Mouse (Mus musculus) kidney, postnatal 14 days (tissue): ENCODE measurements at regions not wholly inside any gene's neighbourhood (a gene's known extent, or its start where the extent isn't known, plus 50 kb on each side); places are given as distances from the start of the nearest gene placed in this dataset.

Source experiments
- DNase-seq: peaks from one replicate; pipeline ENCODE4 v3.0.0; 2022; ENCODE audit warnings: mixed read lengths

DNA sequence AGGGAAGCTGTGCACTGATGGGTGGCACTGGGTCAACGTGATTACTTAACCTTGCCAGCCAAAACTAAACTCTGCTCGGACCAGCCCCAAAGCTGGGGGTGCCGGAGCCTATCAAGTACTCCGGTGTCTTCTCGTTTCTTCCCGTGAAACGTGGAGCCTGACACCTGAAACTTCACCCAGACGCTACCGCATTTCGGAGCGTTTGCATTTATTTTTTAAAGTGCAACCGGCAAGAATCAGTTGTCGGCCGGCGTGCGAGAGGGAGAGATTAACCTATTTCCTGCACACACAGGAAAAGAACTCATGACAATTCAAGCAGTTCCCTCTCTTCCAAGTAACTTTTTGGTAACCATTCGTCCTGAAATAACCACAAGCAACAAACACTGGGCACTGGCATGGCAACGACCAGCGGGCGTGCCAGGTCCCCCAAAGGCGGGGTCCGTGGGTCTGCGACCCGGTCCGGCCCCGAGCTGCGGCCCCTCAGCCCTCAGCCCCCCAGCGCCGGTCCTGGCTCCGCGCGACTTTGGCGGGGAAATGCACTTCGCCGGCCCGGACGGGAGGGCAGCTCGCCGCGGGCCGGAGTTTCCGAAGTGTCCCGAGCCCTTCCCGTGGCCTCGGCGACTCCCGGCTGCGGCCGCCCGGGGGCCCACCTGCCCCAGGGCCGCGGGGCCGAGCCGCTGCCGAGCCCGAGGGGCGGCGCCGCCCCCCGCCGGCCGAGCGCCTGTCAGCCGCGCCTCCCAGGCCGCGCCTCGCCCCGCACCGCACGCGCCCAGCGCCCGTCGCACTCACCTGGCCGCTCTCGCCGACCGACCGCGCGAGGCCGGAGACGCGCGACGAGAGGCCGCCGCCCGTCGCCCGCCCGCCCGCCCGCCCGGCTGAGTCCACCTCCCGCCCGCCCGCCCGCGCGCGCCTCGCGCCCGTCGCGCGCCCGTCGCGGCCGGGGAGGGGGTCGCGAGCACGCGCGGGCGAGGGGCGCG lies 1861.7 kb upstream of the Lrrc6 start:
- peak; percentile 62 for DNase-seq

DNA sequence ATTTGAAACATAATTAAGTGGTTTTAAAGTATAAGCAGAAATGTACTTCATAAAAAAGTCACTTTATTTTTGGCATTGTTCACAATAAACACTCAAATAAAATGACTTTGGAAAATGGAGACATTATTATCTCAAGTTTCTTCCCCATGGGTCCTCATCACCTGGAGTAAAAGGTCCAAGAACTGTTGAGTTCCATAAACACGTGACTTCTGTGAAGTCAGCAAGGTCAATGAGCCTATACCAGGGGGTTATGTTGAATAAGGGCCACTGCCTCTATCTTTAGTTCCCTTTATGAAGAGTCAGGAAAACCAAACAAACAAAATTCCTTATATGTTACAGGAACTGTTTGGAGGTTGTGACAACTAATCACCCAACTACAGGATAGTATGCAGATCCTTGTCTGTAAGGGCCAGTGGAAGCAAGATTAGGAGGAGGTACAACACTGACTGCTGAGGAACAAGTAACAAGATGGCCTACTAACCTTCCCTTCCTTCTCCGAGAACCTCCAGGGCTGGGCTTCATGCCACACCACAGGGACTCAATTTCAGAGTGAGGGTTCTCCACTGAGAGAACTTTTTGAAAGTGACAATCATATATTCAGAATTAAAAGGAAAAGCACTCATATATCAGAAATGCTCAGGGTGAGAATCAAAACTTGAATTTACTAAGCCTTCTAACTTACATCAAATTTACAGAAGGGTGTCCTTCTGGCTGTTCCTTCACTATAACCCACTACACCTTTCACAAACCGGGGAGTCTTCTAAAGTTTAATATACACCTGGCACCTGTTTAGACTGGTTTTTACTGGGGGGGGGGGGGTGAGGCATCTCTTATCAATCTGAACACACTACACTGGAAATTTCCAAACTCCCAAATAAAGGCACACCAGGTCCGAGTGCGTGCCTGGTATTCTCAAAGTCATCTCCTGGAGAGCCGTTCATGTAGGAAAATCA lies 1860.5 kb upstream of the Lrrc6 start:
- no peak for DNase-seq

DNA sequence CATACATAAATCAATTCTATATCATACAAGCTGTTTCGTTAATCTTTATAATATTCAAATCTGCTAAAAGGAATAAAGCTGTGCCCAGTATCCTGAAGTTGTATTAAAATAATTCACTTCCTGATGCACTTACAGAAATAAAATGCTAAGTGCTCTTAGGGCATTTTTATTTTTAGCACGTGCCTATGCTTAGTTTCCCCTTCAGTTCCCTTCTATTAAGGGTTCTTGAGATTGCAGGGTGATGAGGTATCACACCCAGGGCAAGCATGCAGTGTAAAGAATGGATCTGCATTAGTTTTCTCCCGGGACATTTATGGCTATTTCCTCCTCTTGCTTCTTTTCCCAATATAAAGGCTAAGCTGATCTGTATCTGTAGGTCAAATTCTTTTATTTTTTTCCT lies 1858.8 kb upstream of the Lrrc6 start:
- DNase-seq: no peak

DNA sequence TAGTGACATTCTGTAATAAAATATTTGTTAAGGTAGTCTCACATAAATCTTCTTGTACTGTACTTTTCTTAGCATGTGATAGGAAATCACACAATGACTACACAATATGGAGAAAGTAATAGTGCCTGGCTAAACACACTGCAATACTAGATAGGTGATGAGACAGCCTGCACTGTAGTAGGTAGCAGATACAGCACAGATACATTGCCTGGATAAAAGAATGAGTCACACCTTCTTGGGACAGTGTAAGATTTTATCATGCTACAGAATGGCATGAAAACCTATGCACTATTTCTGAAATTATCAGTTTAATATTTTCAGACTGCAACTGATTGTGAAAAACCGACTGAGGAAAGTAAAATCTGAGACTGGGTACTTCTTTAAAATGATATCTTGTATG lies 1855.2 kb upstream of the Lrrc6 start:
- DNase-seq: no peak

DNA sequence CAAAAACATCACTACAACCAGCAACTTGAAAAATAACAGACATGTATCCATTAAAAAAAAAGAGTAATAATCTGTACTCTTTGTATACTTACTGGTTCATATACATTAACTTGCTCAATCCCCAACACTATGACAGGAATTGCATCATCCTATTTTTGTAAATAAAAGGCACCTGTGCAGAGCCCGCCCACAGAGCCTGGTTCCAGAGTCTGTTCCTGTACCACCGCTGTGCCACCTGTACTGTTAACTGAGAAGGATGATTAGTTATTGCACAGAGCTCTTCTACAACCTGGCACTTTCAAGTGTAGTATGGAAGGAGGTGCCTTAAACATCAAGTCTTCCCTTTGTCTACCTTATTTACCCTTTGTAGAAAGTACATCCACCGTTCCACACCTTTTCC lies 1843.9 kb upstream of the Lrrc6 start:
- DNase-seq: no peak

DNA sequence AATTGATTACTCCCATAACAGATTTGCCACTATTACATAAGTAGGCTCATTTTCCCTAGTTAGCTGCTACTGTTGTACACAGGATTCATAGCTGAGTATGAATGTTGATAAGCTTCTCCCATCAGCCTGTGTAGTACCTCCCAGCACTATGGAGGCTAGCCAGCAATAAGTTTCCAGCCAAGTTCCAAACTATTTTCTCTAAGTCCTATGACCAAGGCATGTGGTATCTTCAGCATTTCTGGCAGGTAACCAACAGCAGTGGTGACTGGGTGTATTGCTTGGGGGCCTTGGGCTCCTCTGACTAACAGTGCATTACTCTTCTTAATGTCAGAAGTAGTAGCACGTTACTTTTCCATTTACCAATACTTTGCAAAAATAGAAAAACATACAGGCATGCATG lies 1841.8 kb upstream of the Lrrc6 start:
- DNase-seq: peak; percentile 29

DNA sequence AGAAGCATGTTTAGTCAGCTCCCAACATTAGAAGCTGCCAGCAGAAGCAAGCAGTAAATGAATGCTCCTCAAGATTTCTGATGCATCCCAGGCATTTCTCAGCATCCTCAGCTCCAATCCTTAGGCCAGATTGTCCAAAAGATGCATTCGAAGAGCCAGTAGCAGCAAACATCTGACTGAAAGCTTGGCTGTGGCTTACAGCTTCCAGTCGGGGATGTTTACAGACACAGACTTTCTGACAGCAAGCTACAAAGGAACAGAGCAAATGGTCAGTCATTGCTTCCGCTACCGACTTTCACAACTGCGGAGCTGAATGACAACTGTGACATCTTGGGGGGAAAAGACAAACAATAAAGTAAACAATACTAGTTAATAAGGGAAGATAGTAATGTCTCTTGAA lies 1840.3 kb upstream of the Lrrc6 start:
- DNase-seq: no peak

DNA sequence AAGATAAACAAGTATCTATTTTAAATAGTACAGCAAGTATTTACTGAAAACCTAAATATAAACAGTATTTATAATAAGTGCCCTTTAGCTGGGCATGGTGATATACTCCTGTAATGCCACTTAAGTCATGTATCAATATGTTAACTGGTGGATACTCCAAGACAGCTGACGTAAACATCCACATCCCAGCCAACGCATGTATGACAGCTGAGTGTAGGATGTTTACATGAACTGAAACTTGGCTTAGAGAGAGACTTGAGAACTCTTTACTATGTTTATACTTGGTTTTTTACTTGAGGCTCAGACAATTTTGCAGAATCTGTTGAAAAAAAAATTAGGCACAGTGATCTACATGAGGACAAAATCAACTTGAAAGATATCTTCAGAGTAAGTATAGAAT lies 1836.6 kb upstream of the Lrrc6 start:
- no peak for DNase-seq

DNA sequence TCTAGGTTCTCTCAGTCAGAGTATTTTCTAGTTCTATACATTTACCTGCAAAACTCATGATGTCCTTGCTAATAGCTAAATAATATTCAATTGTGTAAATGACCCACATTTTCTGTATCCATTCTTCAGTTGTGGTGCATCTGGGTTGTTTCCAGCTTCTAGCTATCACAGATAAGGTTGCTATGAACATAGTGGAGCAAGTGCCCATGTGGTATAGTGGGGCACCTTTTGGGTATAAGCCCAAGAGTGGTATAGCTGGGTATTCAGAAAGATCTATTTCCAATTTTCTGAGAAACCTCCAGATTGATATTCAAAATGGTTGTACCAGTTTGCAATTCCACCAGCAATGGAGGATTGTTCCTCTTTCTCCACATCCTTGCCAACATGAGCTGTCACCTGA lies 1835.1 kb upstream of the Lrrc6 start:
- DNase-seq: no peak

DNA sequence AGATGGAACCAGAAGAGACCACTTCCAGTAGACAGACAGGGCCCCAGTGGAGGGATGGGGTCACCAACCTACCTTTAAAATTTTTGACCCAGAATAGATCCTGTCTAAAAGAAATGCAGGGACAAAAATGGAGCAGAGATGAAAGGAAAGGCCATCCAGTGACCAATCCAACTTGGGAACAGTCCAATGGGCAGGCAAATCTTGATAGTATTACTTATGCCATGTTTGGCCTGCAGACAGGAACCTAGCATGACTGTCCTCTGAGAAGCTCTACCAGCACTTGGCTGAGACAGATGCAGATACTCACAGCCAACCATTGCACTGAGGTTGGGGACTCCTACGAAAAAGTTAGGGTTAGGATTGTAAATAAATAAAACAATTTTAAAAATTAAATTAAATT lies 1815.4 kb upstream of the Lrrc6 start:
- DNase-seq: no peak
